Mouse (Mus musculus) MN1 (cell line): ENCODE data around the gene Ap1b1.

Experiments used
- DNase-seq: peaks from one replicate; pipeline ENCODE4 v3.0.0-alpha.2; 2016; ENCODE audit warnings: low spot score

Gene Ap1b1

GRCm38 (mm10) chr11:4986695-4987486 lies at the start of gene Ap1b1:
Ap1b1 (plus strand) TSS chr11:4986824.
- peak; percentile 96 for DNase-seq

GRCm38 (mm10) chr11:4946530-4946929 lies 40.1 kb upstream of the Ap1b1 start:
- DNase-seq: no peak

- peak; percentile 98 for DNase-seq
Observed at GRCm38 (mm10) chr11:4946947-4947812, 39.4 kb upstream of the Ap1b1 start.

GRCm38 (mm10) chr11:4947813-4948174 lies 38.8 kb upstream of the Ap1b1 start, which contains the start of gene Nefh:
Nefh (minus strand) TSS chr11:4948064.
- peak; percentile 67 for DNase-seq

- no peak for DNase-seq
Observed at GRCm38 (mm10) chr11:4948792-4949191, 37.8 kb upstream of the Ap1b1 start.

- DNase-seq: peak; percentile 83
Observed at GRCm38 (mm10) chr11:4949256-4950044, 37.2 kb upstream of the Ap1b1 start.

GRCm38 (mm10) chr11:4953401-4953800 lies 33.2 kb upstream of the Ap1b1 start:
- peak; percentile 44 for DNase-seq

- DNase-seq: peak; percentile 78
Observed at GRCm38 (mm10) chr11:4953918-4954317, 32.7 kb upstream of the Ap1b1 start.

- peak; percentile 60 for DNase-seq
Observed at GRCm38 (mm10) chr11:4963099-4963808, 23.4 kb upstream of the Ap1b1 start.

GRCm38 (mm10) chr11:4966325-4966724 lies 20.3 kb upstream of the Ap1b1 start:
- DNase-seq: no peak

- DNase-seq: peak; percentile 63
Observed at GRCm38 (mm10) chr11:4966888-4967287, 19.7 kb upstream of the Ap1b1 start.

- no peak for DNase-seq
Observed at GRCm38 (mm10) chr11:4967549-4967948, 19.1 kb upstream of the Ap1b1 start.

GRCm38 (mm10) chr11:4968376-4968775 lies 18.2 kb upstream of the Ap1b1 start:
- peak; percentile 94 for DNase-seq

- peak; percentile 95 for DNase-seq
Observed at GRCm38 (mm10) chr11:4972967-4973870, 13.4 kb upstream of the Ap1b1 start.

- DNase-seq: no peak
Observed at GRCm38 (mm10) chr11:4973871-4974256, 12.8 kb upstream of the Ap1b1 start.

GRCm38 (mm10) chr11:4974376-4975122 lies 12.1 kb upstream of the Ap1b1 start:
- DNase-seq: no peak

GRCm38 (mm10) chr11:4975623-4976022 lies 11.0 kb upstream of the Ap1b1 start:
- DNase-seq: peak; percentile 93

GRCm38 (mm10) chr11:4983010-4983409 lies 3.6 kb upstream of the Ap1b1 start:
- no peak for DNase-seq

- no peak for DNase-seq
Observed at GRCm38 (mm10) chr11:4983538-4983937, 3.1 kb upstream of the Ap1b1 start.

- peak; percentile 84 for DNase-seq
Observed at GRCm38 (mm10) chr11:4984249-4984648, 2.4 kb upstream of the Ap1b1 start.
